Mouse (Mus musculus) T-cell, adult 2 months (primary cell): Measurements from ENCODE around the gene Smarcc1.

Experiments used
- DNase-seq: peaks from one replicate; pipeline ENCODE4 v3.0.0; 2022; ENCODE audit warnings: low spot score

Gene Smarcc1

GRCm38 (mm10) chr9:110284075-110284697 is 166.7 kb downstream of the Smarcc1 start:
- no peak for DNase-seq

GRCm38 (mm10) chr9:110287321-110287924 is 169.9 kb downstream of the Smarcc1 start:
- DNase-seq: no peak
